Mouse (Mus musculus): ENCODE measurements around the gene Kif1c. TPM values are rescaled to one million over a fixed set of nuclear protein-coding genes. Genes with fewer than 3 reads are reported as not detected.

Kif1c gene
- polyA plus RNA-seq, 1 experiment from 2014 or later, result 0.79 TPM

- H3K36me3 ChIP-seq (replicated peaks), result peaks cover 30% of the 10 kb centered on the region
- no peak overlapping the region for H3K9ac ChIP-seq
- H3K9me3 ChIP-seq (replicated peaks), result no peaks in the 10 kb centered on the region
- H3K27me3 ChIP-seq, result no peaks in the 10 kb centered on the region
- peaks cover 26% of the 10 kb centered on the region for H3K4me1 ChIP-seq (replicated peaks)
- H3K4me2 ChIP-seq, result no peak overlapping the region
- H3K27ac ChIP-seq (replicated peaks), result peak overlapping the region; percentile 64; the same call in 1 of the 2 replicates
- H3K4me3 ChIP-seq (replicated peaks), result no peak overlapping the region
- WGBS (ENCODE audit: insufficient replicate concordance), result 81% methylated on average over 8 of the region's 8 CpGs
- ATAC-seq (ENCODE audit: insufficient read depth), result no peak
Observed at GRCm38 (mm10) chr11:70679361-70679760, 21.0 kb upstream of the Kif1c start.

DNA sequence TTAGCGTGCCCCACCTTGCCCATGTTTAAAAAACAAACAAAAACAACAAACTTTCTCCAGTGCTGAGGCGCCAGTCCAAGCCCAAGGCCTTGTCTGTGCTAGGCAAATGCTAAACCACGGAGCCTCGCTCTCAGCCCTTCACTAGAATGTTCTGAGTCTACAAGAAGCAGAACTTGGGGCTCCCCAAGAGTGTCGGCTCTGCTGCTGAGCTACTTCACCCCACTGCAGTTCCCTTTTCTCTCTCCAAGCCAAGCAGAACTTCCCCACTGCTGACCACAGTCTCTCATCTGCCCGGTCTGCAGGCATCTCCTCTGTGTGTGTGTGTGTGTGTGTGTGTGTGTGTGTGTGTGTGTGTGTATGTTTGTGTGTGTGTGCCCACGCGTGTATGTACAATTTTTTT lies 20.5 kb upstream of the Kif1c start:
- no peak overlapping the region for H3K4me3 ChIP-seq (replicated peaks)
- peaks cover 26% of the 10 kb centered on the region for H3K4me1 ChIP-seq (replicated peaks)
- no peaks in the 10 kb centered on the region for H3K27me3 ChIP-seq
- no peak overlapping the region for H3K9ac ChIP-seq
- ATAC-seq (ENCODE audit: insufficient read depth), result no peak
- peaks cover 30% of the 10 kb centered on the region for H3K36me3 ChIP-seq (replicated peaks)
- H3K4me2 ChIP-seq, result no peak overlapping the region
- peak overlapping the region; percentile 14; the same call in 1 of the 2 replicates for H3K27ac ChIP-seq (replicated peaks)
- WGBS (ENCODE audit: insufficient replicate concordance), result 35% methylated on average over 8 of the region's 8 CpGs
- no peaks in the 10 kb centered on the region for H3K9me3 ChIP-seq (replicated peaks)

- Histone ChIP-seq H3K9ac (no peak overlapping the region), H3K4me3 (replicated peaks) (no peak overlapping the region), H3K27ac (replicated peaks) (no peak overlapping the region), H3K27me3 (no peaks in the 10 kb centered on the region), H3K4me2 (no peak overlapping the region), H3K9me3 (replicated peaks) (no peaks in the 10 kb centered on the region), H3K36me3 (replicated peaks) (peaks cover 27% of the 10 kb centered on the region), H3K4me1 (replicated peaks) (peaks cover 26% of the 10 kb centered on the region)
- WGBS (ENCODE audit: insufficient replicate concordance), result 75% methylated on average over 12 of the region's 12 CpGs
- no peak for ATAC-seq (ENCODE audit: insufficient read depth)
Observed at GRCm38 (mm10) chr11:70681170-70681569, 19.2 kb upstream of the Kif1c start.

GRCm38 (mm10) chr11:70681897-70682581 lies 18.3 kb upstream of the Kif1c start:
- Histone ChIP-seq H3K27ac (replicated peaks) (no peak overlapping the region), H3K4me2 (no peak overlapping the region)
- 54% methylated on average over 11 of the region's 11 CpGs for WGBS (ENCODE audit: insufficient replicate concordance)

GRCm38 (mm10) chr11:70683640-70684039 lies 16.7 kb upstream of the Kif1c start:
- peaks cover 47% of the 10 kb centered on the region for H3K4me1 ChIP-seq (replicated peaks)
- H3K27ac ChIP-seq (replicated peaks), result no peak overlapping the region
- H3K9ac ChIP-seq, result no peak overlapping the region
- WGBS (ENCODE audit: insufficient replicate concordance), result 62% methylated on average over 5 of the region's 5 CpGs
- H3K4me2 ChIP-seq, result no peak overlapping the region
- H3K36me3 ChIP-seq (replicated peaks), result peaks cover 19% of the 10 kb centered on the region
- H3K9me3 ChIP-seq (replicated peaks), result no peaks in the 10 kb centered on the region
- no peak overlapping the region for H3K4me3 ChIP-seq (replicated peaks)
- H3K27me3 ChIP-seq, result no peaks in the 10 kb centered on the region
- ATAC-seq (ENCODE audit: insufficient read depth), result no peak

More at GRCm38 (mm10) chr11:70681897-70682581, 18.3 kb upstream of the Kif1c start:
- no peaks in the 10 kb centered on the region for H3K27me3 ChIP-seq
- no peak for ATAC-seq (ENCODE audit: insufficient read depth)
- H3K36me3 ChIP-seq (replicated peaks), result peaks cover 19% of the 10 kb centered on the region
- H3K9me3 ChIP-seq (replicated peaks), result no peaks in the 10 kb centered on the region
- H3K9ac ChIP-seq, result no peak overlapping the region
- H3K4me3 ChIP-seq (replicated peaks), result no peak overlapping the region
- H3K4me1 ChIP-seq (replicated peaks), result peaks cover 34% of the 10 kb centered on the region

GRCm38 (mm10) chr11:70686901-70687566 lies 13.3 kb upstream of the Kif1c start:
- peak overlapping the region; percentile 89 for H3K4me2 ChIP-seq
- peaks cover 36% of the 10 kb centered on the region for H3K4me1 ChIP-seq (replicated peaks)
- H3K36me3 ChIP-seq (replicated peaks), result peaks cover 10% of the 10 kb centered on the region
- H3K9ac ChIP-seq, result peak overlapping the region; percentile 76
- H3K9me3 ChIP-seq (replicated peaks), result no peaks in the 10 kb centered on the region
- no peak for ATAC-seq (ENCODE audit: insufficient read depth)
- H3K27me3 ChIP-seq, result 0 out of 2 replicates have a peak, but pooled peaks cover 7% of the 10 kb centered on the region
- WGBS (ENCODE audit: insufficient replicate concordance), result 1% methylated on average over 16 of the region's 16 CpGs
- H3K4me3 ChIP-seq (replicated peaks), result peak overlapping the region; percentile 74
- peak overlapping the region; percentile 76 for H3K27ac ChIP-seq (replicated peaks)

- peak within 1 kb of the TSS; percentile 74 for H3K4me3 ChIP-seq (replicated peaks)
- H3K27ac ChIP-seq (replicated peaks), result peak within 1 kb of the TSS; percentile 76
- peak within 1 kb of the TSS; percentile 76 for H3K9ac ChIP-seq
- peak; percentile 62 for ATAC-seq (ENCODE audit: insufficient read depth)
- WGBS (ENCODE audit: insufficient replicate concordance), result under 1% methylated on average over 55 of the region's 55 CpGs
- H3K27me3 ChIP-seq, result 0 out of 2 replicates have a peak, but pooled peaks cover 12% of the 10 kb centered on the region
- peak within 1 kb of the TSS; percentile 89 for H3K4me2 ChIP-seq
- H3K9me3 ChIP-seq (replicated peaks), result no peaks in the 10 kb centered on the region
- peaks cover 8% of the 10 kb centered on the region for H3K36me3 ChIP-seq (replicated peaks)
- peaks cover 29% of the 10 kb centered on the region for H3K4me1 ChIP-seq (replicated peaks)
Observed at GRCm38 (mm10) chr11:70687601-70688199, 12.6 kb upstream of the Kif1c start, which contains the start of gene Camta2. TSS of gene Camta2 (minus strand) at chr11:70688105.

GRCm38 (mm10) chr11:70688372-70688771 lies 12.0 kb upstream of the Kif1c start:
- peak overlapping the region; percentile 89 for H3K4me2 ChIP-seq
- H3K4me3 ChIP-seq (replicated peaks), result peak overlapping the region; percentile 74
- H3K27ac ChIP-seq (replicated peaks), result peak overlapping the region; percentile 76
- H3K27me3 ChIP-seq, result 0 out of 2 replicates have a peak, but pooled peaks cover 13% of the 10 kb centered on the region
- ATAC-seq (ENCODE audit: insufficient read depth), result no peak
- H3K9me3 ChIP-seq (replicated peaks), result no peaks in the 10 kb centered on the region
- 30% methylated on average over 8 of the region's 8 CpGs for WGBS (ENCODE audit: insufficient replicate concordance)
- peak overlapping the region; percentile 76; the same call in 1 of the 2 replicates for H3K9ac ChIP-seq
- peaks cover 27% of the 10 kb centered on the region for H3K4me1 ChIP-seq (replicated peaks)
- 0 out of 2 replicates have a peak, but pooled peaks cover 1% of the 10 kb centered on the region for H3K36me3 ChIP-seq (replicated peaks)

- 49% methylated on average over 4 of the region's 4 CpGs for WGBS (ENCODE audit: insufficient replicate concordance)
Observed at GRCm38 (mm10) chr11:70689578-70689977, 10.8 kb upstream of the Kif1c start.

DNA sequence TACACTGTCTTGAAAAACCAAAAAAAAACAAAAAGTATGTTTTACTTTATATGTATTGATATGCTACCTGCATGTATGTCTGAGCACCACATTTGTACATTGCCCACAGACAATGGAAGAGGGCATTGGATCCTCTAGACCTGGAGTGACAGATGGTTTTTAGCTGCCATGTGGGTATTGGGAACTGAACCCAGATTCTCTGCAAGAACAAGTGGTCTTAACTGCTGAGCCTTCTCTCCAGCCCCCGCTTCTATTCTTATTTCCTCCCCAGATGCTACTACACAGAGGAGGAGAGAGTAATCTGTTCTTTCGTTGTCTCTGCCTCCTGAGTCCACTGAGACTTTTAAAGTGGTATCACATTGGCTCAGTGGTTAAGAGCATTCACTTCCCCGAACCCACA lies 6.8 kb upstream of the Kif1c start:
- Histone ChIP-seq H3K4me3 (replicated peaks) (no peak overlapping the region), H3K9me3 (replicated peaks) (no peaks in the 10 kb centered on the region), H3K9ac (no peak overlapping the region), H3K4me1 (replicated peaks) (0 out of 2 replicates have a peak, but pooled peaks cover 5% of the 10 kb centered on the region), H3K4me2 (no peak overlapping the region), H3K27ac (replicated peaks) (no peak overlapping the region), H3K36me3 (replicated peaks) (no peaks in the 10 kb centered on the region), H3K27me3 (peaks cover 35% of the 10 kb centered on the region)
- no peak for ATAC-seq (ENCODE audit: insufficient read depth)
- WGBS (ENCODE audit: insufficient replicate concordance), result 43% methylated on average over 3 of the region's 3 CpGs

More at GRCm38 (mm10) chr11:70689578-70689977, 10.8 kb upstream of the Kif1c start:
- Histone ChIP-seq H3K27ac (replicated peaks) (no peak overlapping the region), H3K4me3 (replicated peaks) (no peak overlapping the region), H3K4me2 (no peak overlapping the region), H3K36me3 (replicated peaks) (no peaks in the 10 kb centered on the region), H3K9me3 (replicated peaks) (no peaks in the 10 kb centered on the region), H3K9ac (no peak overlapping the region), H3K27me3 (0 out of 2 replicates have a peak, but pooled peaks cover 13% of the 10 kb centered on the region), H3K4me1 (replicated peaks) (peaks cover 27% of the 10 kb centered on the region)
- ATAC-seq (ENCODE audit: insufficient read depth), result no peak

DNA sequence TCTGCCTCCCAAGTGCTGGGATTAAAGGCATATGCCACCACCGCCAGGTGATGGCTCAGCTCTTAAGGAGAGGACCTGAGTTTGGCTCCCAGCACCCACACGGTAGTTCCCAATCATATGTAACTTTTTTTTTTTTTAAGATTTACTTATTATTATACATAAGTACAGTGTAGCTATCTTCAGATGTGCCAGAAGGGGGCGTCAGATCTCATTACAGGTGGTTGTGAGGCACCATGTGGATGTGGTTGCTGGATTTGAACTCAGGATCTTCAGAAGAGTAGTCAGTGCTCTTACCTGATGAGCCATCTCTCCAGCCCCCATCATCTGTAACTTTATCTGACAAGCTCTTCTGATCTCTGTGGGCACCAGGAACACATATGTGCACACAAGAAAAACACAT lies 3.0 kb upstream of the Kif1c start:
- Histone ChIP-seq H3K4me3 (replicated peaks) (no peak overlapping the region), H3K27ac (replicated peaks) (no peak overlapping the region), H3K27me3 (peaks cover 56% of the 10 kb centered on the region), H3K9me3 (replicated peaks) (no peaks in the 10 kb centered on the region), H3K36me3 (replicated peaks) (no peaks in the 10 kb centered on the region), H3K4me2 (no peak overlapping the region), H3K4me1 (replicated peaks) (peaks cover 23% of the 10 kb centered on the region), H3K9ac (no peak overlapping the region)
- ATAC-seq (ENCODE audit: insufficient read depth), result no peak
- WGBS (ENCODE audit: insufficient replicate concordance), result 63% methylated on average over 3 of the region's 3 CpGs
